Mouse (Mus musculus) c-Kit-positive CD71-negative TER-119-negative erythroid progenitor cells, embryonic 14.5 days (primary cell): ENCODE measurements around the gene Zkscan16.

Experiments
- DNase-seq: peaks from one replicate; pipeline ENCODE4 v3.0.0-alpha.2; 2013; ENCODE audit warnings: low read depth

The Zkscan16 gene

GRCm38 (mm10) chr4:58943420-58944205 is at the start of gene Zkscan16:
Gene Zkscan16, plus strand, starts transcription at chr4:58943628.
- peak; percentile 26 for DNase-seq

GRCm38 (mm10) chr4:58894399-58894798 is 49.0 kb upstream of the Zkscan16 start:
- DNase-seq, result no peak

GRCm38 (mm10) chr4:58897436-58897835 is 46.0 kb upstream of the Zkscan16 start:
- DNase-seq, result no peak

GRCm38 (mm10) chr4:58898318-58898717 is 45.1 kb upstream of the Zkscan16 start:
- DNase-seq, result no peak

- no peak for DNase-seq
Measured at GRCm38 (mm10) chr4:58907453-58907852, 36.0 kb upstream of the Zkscan16 start.

- no peak for DNase-seq
Measured at GRCm38 (mm10) chr4:58910175-58911068, 33.0 kb upstream of the Zkscan16 start.

- DNase-seq, result no peak
Measured at GRCm38 (mm10) chr4:58911069-58911830, 32.2 kb upstream of the Zkscan16 start.

- no peak for DNase-seq
Measured at GRCm38 (mm10) chr4:58911831-58912628, 31.4 kb upstream of the Zkscan16 start.

GRCm38 (mm10) chr4:58912629-58913335 is 30.6 kb upstream of the Zkscan16 start, which contains the start of gene Ecpas:
Gene Ecpas, minus strand, starts transcription at chr4:58912749.
- peak; percentile 67 for DNase-seq

- no peak for DNase-seq
Measured at GRCm38 (mm10) chr4:58913336-58914026, 29.9 kb upstream of the Zkscan16 start.

GRCm38 (mm10) chr4:58915081-58915826 is 28.2 kb upstream of the Zkscan16 start:
- no peak for DNase-seq

- DNase-seq, result no peak
Measured at GRCm38 (mm10) chr4:58923933-58924332, 19.5 kb upstream of the Zkscan16 start.

- DNase-seq, result no peak
Measured at GRCm38 (mm10) chr4:58925664-58926063, 17.8 kb upstream of the Zkscan16 start.

GRCm38 (mm10) chr4:58926120-58926519 is 17.3 kb upstream of the Zkscan16 start:
- no peak for DNase-seq

- DNase-seq, result no peak
Measured at GRCm38 (mm10) chr4:58927661-58928060, 15.8 kb upstream of the Zkscan16 start.

GRCm38 (mm10) chr4:58932541-58932940 is 10.9 kb upstream of the Zkscan16 start:
- no peak for DNase-seq

GRCm38 (mm10) chr4:58934308-58934707 is 9.1 kb upstream of the Zkscan16 start:
- no peak for DNase-seq

- DNase-seq, result no peak
Measured at GRCm38 (mm10) chr4:58934746-58935476, 8.5 kb upstream of the Zkscan16 start.

- DNase-seq, result no peak
Measured at GRCm38 (mm10) chr4:58935846-58936245, 7.6 kb upstream of the Zkscan16 start.
